Mouse (Mus musculus): Measurements from ENCODE around the gene Add3. TPM values are rescaled to one million over a fixed set of nuclear protein-coding genes. Genes with fewer than 3 reads are reported as not detected.

The Add3 gene
- polyA plus RNA-seq, 1 experiment from 2014 or later, result 52.4 TPM

- Histone ChIP-seq H3K4me1 (replicated peaks; ENCODE audit: control insufficient read depth, insufficient read depth) (no peaks in the 10 kb centered on the region), H3K9ac (ENCODE audit: low read length) (no peak overlapping the region), H3K4me2 (replicated peaks; ENCODE audit: low read depth) (no peak overlapping the region), H3K4me3 (ENCODE audit: low read depth, low read length) (no peak overlapping the region), H3K9me3 (ENCODE audit: control insufficient read depth, low read length) (no peaks in the 10 kb centered on the region), H3K36me3 (ENCODE audit: control insufficient read depth, insufficient read depth, low read length) (no peaks in the 10 kb centered on the region), H3K27ac (replicated peaks) (no peak overlapping the region), H3K27me3 (ENCODE audit: control insufficient read depth, insufficient read depth, low read length) (no peaks in the 10 kb centered on the region)
- ATAC-seq (ENCODE audit: low FRiP score, low TSS enrichment) (no peak), DNase-seq (ENCODE audit: low spot score) (no peak)
- 64% methylated on average over 4 of the region's 4 CpGs for WGBS
- no peak for TF ChIP-seq EP300 (optimal IDR thresholded peaks at IDR 0.05)
- TF ChIP-seq CTCF (IDR thresholded peaks at IDR 0.05; ENCODE audit: low read depth), result no peak
These were observed 3.0 kb upstream of the Add3 start for GRCm38 (mm10) chr19:53137116-53137670.

- Histone ChIP-seq H3K36me3 (ENCODE audit: control insufficient read depth, insufficient read depth, low read length) (no peaks in the 10 kb centered on the region), H3K4me2 (replicated peaks; ENCODE audit: low read depth) (peak overlapping the region; percentile 71), H3K4me3 (ENCODE audit: low read depth, low read length) (peak overlapping the region; percentile 97), H3K4me1 (replicated peaks; ENCODE audit: control insufficient read depth, insufficient read depth) (no peaks in the 10 kb centered on the region), H3K27me3 (ENCODE audit: control insufficient read depth, insufficient read depth, low read length) (no peaks in the 10 kb centered on the region), H3K9me3 (ENCODE audit: control insufficient read depth, low read length) (no peaks in the 10 kb centered on the region), H3K27ac (replicated peaks) (peak overlapping the region; percentile 70), H3K9ac (ENCODE audit: low read length) (peak overlapping the region; percentile 57)
- no peak for ATAC-seq (ENCODE audit: low FRiP score, low TSS enrichment)
- DNase-seq (ENCODE audit: low spot score), result no peak
- TF ChIP-seq EP300 (optimal IDR thresholded peaks at IDR 0.05), result no peak
- TF ChIP-seq CTCF (IDR thresholded peaks at IDR 0.05; ENCODE audit: low read depth), result no peak
- WGBS, result 8% methylated on average over 6 of the region's 6 CpGs
These were observed 584 bp downstream of the Add3 start for GRCm38 (mm10) chr19:53140804-53141250.

- peak overlapping the region; percentile 97 for H3K4me3 ChIP-seq (ENCODE audit: low read depth, low read length)
- H3K4me1 ChIP-seq (replicated peaks; ENCODE audit: control insufficient read depth, insufficient read depth), result 0 out of 2 replicates have a peak, but pooled peaks cover 3% of the 10 kb centered on the region
- peak overlapping the region; percentile 71 for H3K4me2 ChIP-seq (replicated peaks; ENCODE audit: low read depth)
- peak; percentile 20; the same call in 1 of the 2 replicates for ATAC-seq (ENCODE audit: low FRiP score, low TSS enrichment)
- peak overlapping the region; percentile 76 for H3K9ac ChIP-seq (ENCODE audit: low read length)
- no peaks in the 10 kb centered on the region for H3K9me3 ChIP-seq (ENCODE audit: control insufficient read depth, low read length)
- TF ChIP-seq EP300 (optimal IDR thresholded peaks at IDR 0.05) (no peak), CTCF (IDR thresholded peaks at IDR 0.05; ENCODE audit: low read depth) (0 out of 2 replicates have a peak, but pooled peaks have one; percentile 2)
- 4% methylated on average over 23 of the region's 23 CpGs for WGBS
- peak; percentile 57 for DNase-seq (ENCODE audit: low spot score)
- peak overlapping the region; percentile 93 for H3K27ac ChIP-seq (replicated peaks)
- H3K27me3 ChIP-seq (ENCODE audit: control insufficient read depth, insufficient read depth, low read length), result no peaks in the 10 kb centered on the region
- no peaks in the 10 kb centered on the region for H3K36me3 ChIP-seq (ENCODE audit: control insufficient read depth, insufficient read depth, low read length)
These were observed 1.2 kb downstream of the Add3 start for GRCm38 (mm10) chr19:53141251-53142072.

GRCm38 (mm10) chr19:53142190-53143107, 2.2 kb downstream of the Add3 start:
- Histone ChIP-seq H3K4me2 (replicated peaks; ENCODE audit: low read depth) (peak overlapping the region; percentile 71), H3K27me3 (ENCODE audit: control insufficient read depth, insufficient read depth, low read length) (no peaks in the 10 kb centered on the region), H3K9me3 (ENCODE audit: control insufficient read depth, low read length) (no peaks in the 10 kb centered on the region), H3K27ac (replicated peaks) (peak overlapping the region; percentile 93), H3K4me1 (replicated peaks; ENCODE audit: control insufficient read depth, insufficient read depth) (peaks cover 3% of the 10 kb centered on the region; the same call in 1 of the 2 replicates), H3K9ac (ENCODE audit: low read length) (peak overlapping the region; percentile 87), H3K4me3 (ENCODE audit: low read depth, low read length) (peak overlapping the region; percentile 97), H3K36me3 (ENCODE audit: control insufficient read depth, insufficient read depth, low read length) (no peaks in the 10 kb centered on the region)
- DNase-seq (ENCODE audit: low spot score) (peak; percentile 100), ATAC-seq (ENCODE audit: low FRiP score, low TSS enrichment) (peak; percentile 98)
- under 1% methylated on average over 69 of the region's 84 CpGs for WGBS
- TF ChIP-seq CTCF (IDR thresholded peaks at IDR 0.05; ENCODE audit: low read depth) (peak; percentile 79), EP300 (optimal IDR thresholded peaks at IDR 0.05) (no peak)

GRCm38 (mm10) chr19:53143108-53143971, 3.1 kb downstream of the Add3 start:
- peak; percentile 46 for DNase-seq (ENCODE audit: low spot score)
- TF ChIP-seq EP300 (optimal IDR thresholded peaks at IDR 0.05) (no peak), CTCF (IDR thresholded peaks at IDR 0.05; ENCODE audit: low read depth) (no peak)
- under 1% methylated on average over 44 of the region's 48 CpGs for WGBS
- peak overlapping the region; percentile 87 for H3K9ac ChIP-seq (ENCODE audit: low read length)
- peak overlapping the region; percentile 97 for H3K4me3 ChIP-seq (ENCODE audit: low read depth, low read length)
- H3K4me2 ChIP-seq (replicated peaks; ENCODE audit: low read depth), result peak overlapping the region; percentile 63
- H3K27ac ChIP-seq (replicated peaks), result peak overlapping the region; percentile 89
- no peaks in the 10 kb centered on the region for H3K36me3 ChIP-seq (ENCODE audit: control insufficient read depth, insufficient read depth, low read length)
- peak; percentile 1; the same call in 1 of the 2 replicates for ATAC-seq (ENCODE audit: low FRiP score, low TSS enrichment)
- H3K4me1 ChIP-seq (replicated peaks; ENCODE audit: control insufficient read depth, insufficient read depth), result peaks cover 3% of the 10 kb centered on the region; the same call in 1 of the 2 replicates
- H3K27me3 ChIP-seq (ENCODE audit: control insufficient read depth, insufficient read depth, low read length), result no peaks in the 10 kb centered on the region
- no peaks in the 10 kb centered on the region for H3K9me3 ChIP-seq (ENCODE audit: control insufficient read depth, low read length)
